Comparison of ENCODE assay signal across 25 mouse cellular contexts in the genomic region with DNA sequence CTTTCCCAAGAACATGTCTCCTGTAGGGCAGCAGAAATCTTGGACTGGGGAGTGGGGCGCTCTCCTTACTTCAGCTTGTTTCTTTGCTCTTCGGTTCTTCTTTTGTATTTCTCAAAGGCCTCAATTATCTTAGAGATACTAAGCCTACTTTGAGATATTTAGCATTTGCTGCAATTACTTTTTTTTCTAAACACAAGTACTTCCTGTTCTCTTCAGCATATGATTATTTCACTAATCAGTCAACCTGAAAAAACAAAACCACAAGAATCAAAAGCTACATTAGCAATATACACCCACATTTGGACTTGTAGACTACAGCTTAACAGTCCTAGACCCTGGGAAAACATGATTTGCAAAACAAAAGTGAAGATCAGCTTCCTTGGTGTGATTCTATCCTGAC. TPM values are rescaled to one million over a fixed set of nuclear protein-coding genes. Genes with fewer than 3 reads are reported as not detected.
DNase-seq lines count a peak whose midpoint lies in the region; ATAC-seq and TF ChIP-seq lines count a peak whose summit lies in the region.
"Had no signal": no experiment of that assay in that cellular context is flagged by ENCODE, and none has a peak within 500 bp of the region (broad histone marks: within the 10 kb centered on the region; RNA-seq: fewer than 3 reads in every experiment).

No protein-coding gene starts in this region.

- no peak overlapping the region for H3K4me3 ChIP-seq in G1E (ENCODE audit: low read depth, low read length)
- no peak overlapping the region for H3K4me3 ChIP-seq in midbrain, embryonic 15.5 days
- H3K4me3 ChIP-seq: forebrain, embryonic 10.5 days; forebrain, embryonic 13.5 days; heart, embryonic 12.5 days; heart, embryonic 15.5 days; hindbrain, embryonic 10.5 days; hindbrain, embryonic 13.5 days had no signal

- DNase-seq in B cell, adult 2 months: peak; percentile 22
- peak; percentile 20 for DNase-seq in G1E (ENCODE audit: low spot score)
- peak; percentile 37 for DNase-seq in induced T-regulatory cell, adult 2 months (ENCODE audit: low read depth)
- DNase-seq in gastrocnemius, postnatal 10 days: no peak
- no peak for DNase-seq in layer of hippocampus, postnatal 25 days (ENCODE audit: extremely low spot score in 1 of 2, low spot score in 1 of 2)
- no peak for DNase-seq in cerebellum, postnatal 36 days
- DNase-seq: adrenal gland, adult 2 months; adrenal gland, postnatal 14 days; cerebellum, adult 11 months; cerebellum, adult 8-10 months; cerebellum, postnatal 10 days; gastrocnemius, postnatal 14 days; heart, adult 18-20 months; heart, postnatal 10 days; heart, postnatal 36 days had no signal

- H3K27ac ChIP-seq in midbrain, embryonic 15.5 days: no peak overlapping the region
- H3K27ac ChIP-seq: forebrain, embryonic 10.5 days; forebrain, embryonic 13.5 days; heart, embryonic 15.5 days; hindbrain, embryonic 10.5 days; hindbrain, embryonic 13.5 days had no signal

- WGBS in midbrain, embryonic 15.5 days: 93% methylated on average over 2 of the region's 2 CpGs

- H3K9ac ChIP-seq in midbrain, embryonic 15.5 days: no peak overlapping the region
- H3K9ac ChIP-seq: forebrain, embryonic 13.5 days; heart, embryonic 12.5 days; heart, embryonic 15.5 days; hindbrain, embryonic 13.5 days had no signal

- H3K4me2 ChIP-seq in midbrain, embryonic 15.5 days: no peak overlapping the region
- H3K4me2 ChIP-seq: forebrain, embryonic 13.5 days; heart, embryonic 12.5 days; heart, embryonic 15.5 days; hindbrain, embryonic 13.5 days had no signal

- no peak for TF ChIP-seq CTCF in G1E (IDR thresholded peaks at IDR 0.05; ENCODE audit: low read depth, low read length)

- peaks cover 37% of the 10 kb centered on the region for H3K4me1 ChIP-seq in G1E (ENCODE audit: insufficient read depth, low read depth, low read length)
- peaks cover 16% of the 10 kb centered on the region for H3K4me1 ChIP-seq in midbrain, embryonic 15.5 days

- peaks cover 29% of the 10 kb centered on the region for H3K36me3 ChIP-seq in G1E (replicated peaks)
- no peaks in the 10 kb centered on the region for H3K36me3 ChIP-seq in midbrain, embryonic 15.5 days (replicated peaks)
- H3K36me3 ChIP-seq: heart, embryonic 15.5 days; hindbrain, embryonic 13.5 days had no signal

- no peaks in the 10 kb centered on the region for H3K27me3 ChIP-seq in G1E (ENCODE audit: insufficient read depth, low read length)
- no peaks in the 10 kb centered on the region for H3K27me3 ChIP-seq in midbrain, embryonic 15.5 days (replicated peaks)
- H3K27me3 ChIP-seq: forebrain, embryonic 13.5 days; heart, embryonic 12.5 days; heart, embryonic 15.5 days; hindbrain, embryonic 13.5 days had no signal

- no peak for ATAC-seq in G1E (ENCODE audit: extremely low read depth, insufficient number of reproducible peaks, low FRiP score, poor library complexity, severe bottlenecking)
- no peak for ATAC-seq in midbrain, embryonic 15.5 days (replicated peaks)
- ATAC-seq: forebrain, embryonic 13.5 days; forebrain, embryonic 16.5 days; hindbrain, embryonic 16.5 days; intestine, postnatal 0 days had no signal

- H3K9me3 ChIP-seq in G1E (replicated peaks): no peaks in the 10 kb centered on the region; the same call in 1 of the 2 replicates
- no peaks in the 10 kb centered on the region for H3K9me3 ChIP-seq in midbrain, embryonic 15.5 days
- H3K9me3 ChIP-seq: forebrain, embryonic 10.5 days; forebrain, embryonic 13.5 days; heart, embryonic 12.5 days; heart, embryonic 15.5 days; hindbrain, embryonic 10.5 days; hindbrain, embryonic 13.5 days had no signal

RNA-seq across cellular contexts. Expression of gene 1700066M21Rik, which starts 2.1 kb away (rescaled TPM):
- 25.5 and 27.6 TPM in 2 replicates for total RNA-seq in G1E (2014; fragmentation: Nextera tagmentation)
- 27.2 and 28.4 TPM in 2 replicates for total RNA-seq in G1E (2017)
- polyA plus RNA-seq in G1E (2012): 14.6 and 24.1 TPM in 2 replicates
- 1 to 10 TPM; 2.1 to 4.5 TPM for total RNA-seq in gastrocnemius, postnatal 10 days (2021)
- 10 to 100 TPM; 23.0 to 24.5 TPM for total RNA-seq in layer of hippocampus, postnatal 25 days (2021)
- 16.8 and 17.3 TPM in 2 replicates for polyA plus RNA-seq in midbrain, embryonic 15.5 days (2015; fragmentation: Nextera tagmentation; extraction: Ambion mirVana)

RNA-seq across cellular contexts. Expression of gene Maip1, which starts 30.9 kb away (rescaled TPM):
- total RNA-seq in G1E (2014; fragmentation: Nextera tagmentation): 13.5 and 14.8 TPM in 2 replicates
- total RNA-seq in G1E (2017): 18.7 and 19.0 TPM in 2 replicates
- 22.2 and 28.6 TPM in 2 replicates for polyA plus RNA-seq in G1E (2012)
- total RNA-seq in gastrocnemius, postnatal 10 days (2021): 1 to 10 TPM; 8.2 to 9.8 TPM
- total RNA-seq in layer of hippocampus, postnatal 25 days (2021): 10 to 100 TPM; 11.3 to 12.0 TPM
- polyA plus RNA-seq in midbrain, embryonic 15.5 days (2015; fragmentation: Nextera tagmentation; extraction: Ambion mirVana): 17.1 and 17.5 TPM in 2 replicates

RNA-seq across cellular contexts. Expression of gene Tyw5, which starts 31.6 kb away (rescaled TPM):
- total RNA-seq in G1E (2014; fragmentation: Nextera tagmentation) (67.6 and 94.2 TPM in 2 replicates), G1E (2017) (65.2 and 72.7 TPM in 2 replicates)
- polyA plus RNA-seq in G1E (2012): 1.5 and 1.6 TPM in 2 replicates
- 1 to 10 TPM; 6.0 to 6.9 TPM for total RNA-seq in gastrocnemius, postnatal 10 days (2021)
- 10 to 100 TPM; 18.6 to 23.9 TPM for total RNA-seq in layer of hippocampus, postnatal 25 days (2021)
- 21.0 and 22.8 TPM in 2 replicates for polyA plus RNA-seq in midbrain, embryonic 15.5 days (2015; fragmentation: Nextera tagmentation; extraction: Ambion mirVana)

Comparison
In these comparisons a context has a peak if more than half of its experiments do, and no peak if none do; other contexts are left out.
1. DNase-seq: peak in B cell, adult 2 months (2 of 2), G1E (single experiment) and induced T-regulatory cell, adult 2 months (single experiment); none in gastrocnemius, postnatal 10 days (single experiment), layer of hippocampus, postnatal 25 days (0 of 2) and cerebellum, postnatal 36 days (0 of 2).
2. RNA of gene 1700066M21Rik, which starts 2.1 kb away (total RNA-seq): 25.5 to 28.4 TPM in G1E and 23.0 to 24.5 TPM in layer of hippocampus, postnatal 25 days; 2.1 to 4.5 TPM in gastrocnemius, postnatal 10 days; every median in the first group is over 4 times any median in the second.